Mouse (Mus musculus) heart, postnatal 14 days (tissue): ENCODE results near the gene Sh3bgrl. TPM values are rescaled to one million over a fixed set of nuclear protein-coding genes. Genes with fewer than 3 reads are reported as not detected.

ENCODE experiments used
- DNase-seq, 2 experiments: peaks; one replicate each; pipeline ENCODE4 v3.0.0; 2021 to 2022
- intact Hi-C: fragments of 180-260 bp; cut with DNase I; formaldehyde crosslinking; loops from one replicate; pipeline ENCODE4 v1.15.1; 2025
- total RNA-seq, 2 experiments: library from RNA; stranded (reverse); gene quantifications; 2 replicates each; pipeline ENCODE4 v1.2.3; 2021

The Sh3bgrl gene
- total RNA-seq, 2 experiments from 2014 or later = 39.6 to 49.5 TPM

GRCm38 (mm10) chrX:109207843-109208242 is 112.7 kb downstream of the Sh3bgrl start:
- DNase-seq = no peak
- intact Hi-C loops = no loop called here

DNA sequence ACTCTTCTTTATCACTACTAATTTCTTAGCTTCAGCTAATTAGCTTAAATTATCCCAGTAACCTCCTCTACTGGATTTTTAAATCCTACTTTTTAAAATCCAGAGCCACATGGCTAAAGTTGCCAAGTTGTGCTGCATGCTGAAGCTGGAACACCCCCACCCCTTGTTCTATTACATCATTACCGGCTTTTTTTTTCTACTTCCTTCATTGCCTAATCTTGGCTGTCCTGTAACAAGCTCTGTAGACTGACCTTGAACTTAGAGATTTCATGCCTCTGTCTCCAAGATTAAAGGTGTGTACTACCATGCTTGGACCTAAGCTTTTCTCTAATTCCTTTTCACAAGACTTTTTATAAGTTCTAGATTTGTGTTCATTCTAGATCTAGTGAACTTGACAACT is 133.6 kb downstream of the Sh3bgrl start:
- intact Hi-C loops = no loop called here
- no peak for DNase-seq

- DNase-seq = no peak
Measured at GRCm38 (mm10) chrX:109235383-109236036, 140.3 kb downstream of the Sh3bgrl start.

DNA sequence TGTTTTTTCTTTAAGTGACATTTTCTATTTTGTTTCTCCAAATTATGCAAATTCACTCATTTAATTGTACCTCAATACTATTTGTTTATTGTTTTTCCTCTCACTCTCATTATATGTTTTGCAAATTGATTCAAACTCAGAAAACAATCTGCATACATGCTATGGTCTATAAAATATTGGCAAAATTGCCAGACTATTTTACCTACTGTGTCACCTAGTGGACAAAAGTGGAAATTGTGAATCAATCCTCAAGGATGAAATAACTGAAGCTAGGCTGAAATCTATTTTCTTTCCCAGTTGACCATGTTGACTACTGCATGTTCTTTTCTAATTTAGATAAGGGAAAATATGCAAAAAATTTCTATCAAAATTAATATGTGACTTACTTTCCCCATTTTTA is 143.0 kb downstream of the Sh3bgrl start:
- no peak for DNase-seq
- intact Hi-C loops = loop anchor here (5.0 kb wide), 1 partner anchor 161 kb away; no protein-coding TSS in a partner anchor

More at GRCm38 (mm10) chrX:109235383-109236036, 140.3 kb downstream of the Sh3bgrl start:
- intact Hi-C loops = loop anchor here (5.0 kb wide), 1 partner anchor 158 kb away; no protein-coding TSS in a partner anchor

Other genes with a start within 250 kb of the Sh3bgrl start
- 1 to 10 TPM; 5.5 to 5.6 TPM for gene Hmgn5, start 82.0 kb upstream of the Sh3bgrl start, total RNA-seq
- under 1 TPM; 0.17 to 0.29 TPM for gene Gm6377, start 101.4 kb downstream of the Sh3bgrl start, total RNA-seq